Mouse (Mus musculus): ENCODE measurements at regions not wholly inside any gene's neighbourhood (a gene's known extent, or its start where the extent isn't known, plus 50 kb on each side); places are given as distances from the start of the nearest gene placed in this dataset.

GRCm38 (mm10) chr9:6668001-6668969 is 398.6 kb upstream of the Ddi1 start:
- TF ChIP-seq MYOD1 (IDR thresholded peaks at IDR 0.05; ENCODE audit: control insufficient read depth, insufficient read length, low read depth) (no peak), MYOG (IDR thresholded peaks at IDR 0.05; ENCODE audit: control insufficient read depth, extremely low read depth, insufficient read length) (no peak), FOSL1 (IDR thresholded peaks at IDR 0.05; ENCODE audit: insufficient read depth, low read length, poor library complexity, severe bottlenecking) (no peak)

GRCm38 (mm10) chr9:6665679-6666078 is 396.0 kb upstream of the Ddi1 start:
- TF ChIP-seq FOSL1 (IDR thresholded peaks at IDR 0.05; ENCODE audit: insufficient read depth, low read length, poor library complexity, severe bottlenecking) (peak; percentile 2), MAX (IDR thresholded peaks at IDR 0.05) (no peak), MYOD1 (IDR thresholded peaks at IDR 0.05; ENCODE audit: control insufficient read depth, insufficient read length, low read depth) (no peak), CTCF (IDR thresholded peaks at IDR 0.05; ENCODE audit: control insufficient read depth, insufficient read depth, insufficient read length) (no peak), USF1 (IDR thresholded peaks at IDR 0.05; ENCODE audit: low read depth) (no peak), MYOG (IDR thresholded peaks at IDR 0.05; ENCODE audit: control insufficient read depth, extremely low read depth, insufficient read length) (no peak)
- Histone ChIP-seq H3ac (ENCODE audit: control insufficient read depth, insufficient read length, low read depth) (no peak overlapping the region), H3K36me3 (ENCODE audit: control insufficient read depth, insufficient read depth) (no peaks in the 10 kb centered on the region), H3K27me3 (ENCODE audit: control insufficient read depth, insufficient read depth, insufficient read length) (no peaks in the 10 kb centered on the region), H3K79me2 (ENCODE audit: control insufficient read depth, insufficient read depth) (no peaks in the 10 kb centered on the region), H3K4me3 (ENCODE audit: insufficient read depth, poor library complexity, severe bottlenecking) (no peak overlapping the region), H3K79me3 (ENCODE audit: low read depth) (no peaks in the 10 kb centered on the region)

More at GRCm38 (mm10) chr9:6668001-6668969, 398.6 kb upstream of the Ddi1 start:
- no peak overlapping the region for H3K4me3 ChIP-seq (ENCODE audit: insufficient read depth, poor library complexity, severe bottlenecking)
- H3ac ChIP-seq (ENCODE audit: control insufficient read depth, insufficient read length, low read depth): no peak overlapping the region
- no peaks in the 10 kb centered on the region for H3K79me3 ChIP-seq (ENCODE audit: low read depth)
- no peaks in the 10 kb centered on the region for H3K27me3 ChIP-seq (ENCODE audit: control insufficient read depth, insufficient read depth, insufficient read length)
- no peaks in the 10 kb centered on the region for H3K79me2 ChIP-seq (ENCODE audit: control insufficient read depth, insufficient read depth)
- no peaks in the 10 kb centered on the region for H3K36me3 ChIP-seq (ENCODE audit: control insufficient read depth, insufficient read depth)

DNA sequence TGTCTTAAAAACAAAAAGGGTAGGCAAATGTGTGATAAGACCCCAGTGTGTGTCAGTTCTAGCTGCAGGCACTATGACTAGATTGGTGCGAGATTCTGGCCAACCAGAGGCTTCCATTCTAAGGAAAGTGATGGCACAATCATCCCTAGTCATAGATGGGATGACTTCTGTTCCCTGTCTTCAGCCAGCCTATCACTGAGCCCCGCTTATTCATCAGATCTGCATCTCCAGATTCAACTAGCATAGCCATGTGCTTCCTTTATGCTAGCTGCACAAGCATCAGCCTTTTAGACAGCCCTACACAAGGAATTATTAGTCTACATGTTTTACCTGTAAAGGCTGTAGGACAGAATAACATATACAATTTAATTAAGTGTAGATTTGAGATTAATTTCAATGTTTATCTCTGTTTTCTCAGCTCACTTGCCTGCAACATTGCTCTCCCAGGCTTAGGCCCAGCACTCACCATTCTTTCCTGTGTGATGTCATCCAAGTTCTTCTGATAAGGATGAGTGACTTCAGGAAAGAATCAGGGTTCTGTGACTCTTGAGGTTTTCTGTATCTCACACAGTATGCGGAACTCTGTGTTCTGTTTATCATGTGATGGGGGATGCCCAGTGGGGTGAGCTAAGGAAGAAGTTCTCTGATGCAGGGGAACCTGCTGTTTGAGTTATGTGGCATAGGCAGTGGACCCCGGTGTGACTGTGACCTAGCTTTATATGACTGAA is 382.8 kb upstream of the Ddi1 start:
- no peaks in the 10 kb centered on the region for H3K79me2 ChIP-seq (ENCODE audit: control insufficient read depth, insufficient read depth)
- H3K4me3 ChIP-seq (ENCODE audit: insufficient read depth, poor library complexity, severe bottlenecking): no peak overlapping the region
- H3K79me3 ChIP-seq (ENCODE audit: low read depth): no peaks in the 10 kb centered on the region
- H3K27me3 ChIP-seq (ENCODE audit: control insufficient read depth, insufficient read depth, insufficient read length): no peaks in the 10 kb centered on the region
- no peaks in the 10 kb centered on the region for H3K36me3 ChIP-seq (ENCODE audit: control insufficient read depth, insufficient read depth)
- H3ac ChIP-seq (ENCODE audit: control insufficient read depth, insufficient read length, low read depth): no peak overlapping the region
- TF ChIP-seq MYOD1 (IDR thresholded peaks at IDR 0.05; ENCODE audit: control insufficient read depth, insufficient read length, low read depth) (no peak), CEBPB (IDR thresholded peaks at IDR 0.05; ENCODE audit: low read depth) (no peak), FOSL1 (IDR thresholded peaks at IDR 0.05; ENCODE audit: insufficient read depth, low read length, poor library complexity, severe bottlenecking) (no peak), MYOG (IDR thresholded peaks at IDR 0.05; ENCODE audit: control insufficient read depth, extremely low read depth, insufficient read length) (no peak), USF1 (IDR thresholded peaks at IDR 0.05; ENCODE audit: low read depth) (no peak), MAX (IDR thresholded peaks at IDR 0.05) (no peak), CTCF (IDR thresholded peaks at IDR 0.05; ENCODE audit: control insufficient read depth, insufficient read depth, insufficient read length) (no peak)

GRCm38 (mm10) chr9:6651572-6652236 is 382.1 kb upstream of the Ddi1 start:
- no peaks in the 10 kb centered on the region for H3K27me3 ChIP-seq (ENCODE audit: control insufficient read depth, insufficient read depth, insufficient read length)
- TF ChIP-seq MYOD1 (IDR thresholded peaks at IDR 0.05; ENCODE audit: control insufficient read depth, insufficient read length, low read depth): no peak
- no peak for TF ChIP-seq USF1 (IDR thresholded peaks at IDR 0.05; ENCODE audit: low read depth)
- TF ChIP-seq CEBPB (IDR thresholded peaks at IDR 0.05; ENCODE audit: low read depth): no peak
- no peak for TF ChIP-seq FOSL1 (IDR thresholded peaks at IDR 0.05; ENCODE audit: insufficient read depth, low read length, poor library complexity, severe bottlenecking)
- no peak for TF ChIP-seq MAX (IDR thresholded peaks at IDR 0.05)
- no peak for TF ChIP-seq MYOG (IDR thresholded peaks at IDR 0.05; ENCODE audit: control insufficient read depth, extremely low read depth, insufficient read length)
- no peak for TF ChIP-seq CTCF (IDR thresholded peaks at IDR 0.05; ENCODE audit: control insufficient read depth, insufficient read depth, insufficient read length)
- no peak overlapping the region for H3ac ChIP-seq (ENCODE audit: control insufficient read depth, insufficient read length, low read depth)
- H3K36me3 ChIP-seq (ENCODE audit: control insufficient read depth, insufficient read depth): no peaks in the 10 kb centered on the region
- H3K4me3 ChIP-seq (ENCODE audit: insufficient read depth, poor library complexity, severe bottlenecking): no peak overlapping the region
- H3K79me3 ChIP-seq (ENCODE audit: low read depth): no peaks in the 10 kb centered on the region
- no peaks in the 10 kb centered on the region for H3K79me2 ChIP-seq (ENCODE audit: control insufficient read depth, insufficient read depth)

GRCm38 (mm10) chr9:6645796-6646309 is 376.2 kb upstream of the Ddi1 start:
- Histone ChIP-seq H3K4me3 (ENCODE audit: insufficient read depth, poor library complexity, severe bottlenecking) (no peak overlapping the region), H3K79me3 (ENCODE audit: low read depth) (no peaks in the 10 kb centered on the region), H3ac (ENCODE audit: control insufficient read depth, insufficient read length, low read depth) (no peak overlapping the region), H3K79me2 (ENCODE audit: control insufficient read depth, insufficient read depth) (no peaks in the 10 kb centered on the region), H3K36me3 (ENCODE audit: control insufficient read depth, insufficient read depth) (no peaks in the 10 kb centered on the region), H3K27me3 (ENCODE audit: control insufficient read depth, insufficient read depth, insufficient read length) (no peaks in the 10 kb centered on the region)
- TF ChIP-seq MYOD1 (IDR thresholded peaks at IDR 0.05; ENCODE audit: control insufficient read depth, insufficient read length, low read depth): no peak
- no peak for TF ChIP-seq CTCF (IDR thresholded peaks at IDR 0.05; ENCODE audit: control insufficient read depth, insufficient read depth, insufficient read length)
- TF ChIP-seq MAX (IDR thresholded peaks at IDR 0.05): no peak
- no peak for TF ChIP-seq CEBPB (IDR thresholded peaks at IDR 0.05; ENCODE audit: low read depth)
- no peak for TF ChIP-seq MYOG (IDR thresholded peaks at IDR 0.05; ENCODE audit: control insufficient read depth, extremely low read depth, insufficient read length)
- TF ChIP-seq USF1 (IDR thresholded peaks at IDR 0.05; ENCODE audit: low read depth): no peak
- no peak for TF ChIP-seq FOSL1 (IDR thresholded peaks at IDR 0.05; ENCODE audit: insufficient read depth, low read length, poor library complexity, severe bottlenecking)

Data from C2C12 (cell line).